Mouse (Mus musculus) induced T-regulatory cell, adult 2 months (primary cell): Measurements from ENCODE around the gene Taok1.
"Not testable (repeated sequence)": the region's sequence is repeated elsewhere in the genome, so short reads cannot be mapped to it uniquely, and the experiment has no call there.

Source experiments
- DNase-seq: peaks from one replicate; pipeline ENCODE4 v3.0.0-alpha.2; 2012; ENCODE audit warnings: low read depth

Taok1 gene

DNA sequence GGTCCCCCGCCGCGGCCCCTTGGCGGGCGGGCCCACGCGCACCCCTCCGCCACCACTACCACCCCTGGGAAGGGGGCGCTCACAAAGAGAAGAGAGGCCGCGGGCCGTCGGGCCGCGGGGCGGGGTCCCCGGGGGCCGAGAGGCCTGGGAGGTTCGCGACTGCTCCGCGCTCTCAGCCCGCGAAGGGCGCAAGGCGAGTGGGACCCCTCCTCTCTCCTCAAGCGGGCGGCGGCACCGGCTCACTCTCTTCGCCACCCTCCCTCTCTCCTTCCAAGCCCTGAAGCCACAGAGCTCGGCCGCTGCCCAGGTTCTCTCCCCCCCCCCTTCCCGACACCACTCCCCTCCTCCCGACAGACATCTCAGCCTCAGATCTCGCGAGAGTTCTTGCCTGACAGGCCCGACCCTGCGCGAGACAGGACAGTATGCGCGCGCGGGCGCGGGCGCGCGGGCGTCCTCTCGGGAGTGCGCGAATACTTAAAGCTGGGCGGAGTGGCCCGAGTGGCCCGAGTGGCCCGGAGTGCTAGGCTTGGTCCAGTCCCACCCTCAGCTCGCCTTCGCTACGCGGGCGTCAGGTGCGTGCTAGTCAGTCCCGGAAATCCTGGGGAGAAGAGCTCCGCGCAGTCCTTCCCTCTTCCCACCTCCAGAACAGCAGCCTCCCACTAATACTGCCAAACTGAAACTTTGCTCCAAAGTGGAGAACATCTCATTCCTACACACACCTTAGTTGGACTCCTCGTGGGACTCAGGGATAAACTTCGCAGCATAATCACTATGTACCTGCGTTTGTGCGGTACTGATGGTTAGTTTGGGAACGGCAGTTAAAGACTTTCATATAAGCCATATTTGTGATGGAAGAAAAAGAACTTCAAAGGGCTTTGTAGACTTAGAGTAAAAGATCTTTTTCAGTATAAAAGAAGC lies at the start of gene Taok1:
Taok1 (minus strand) TSS at position 278 of the 918 bp plus-strand sequence.
- DNase-seq: peak; percentile 98

DNA sequence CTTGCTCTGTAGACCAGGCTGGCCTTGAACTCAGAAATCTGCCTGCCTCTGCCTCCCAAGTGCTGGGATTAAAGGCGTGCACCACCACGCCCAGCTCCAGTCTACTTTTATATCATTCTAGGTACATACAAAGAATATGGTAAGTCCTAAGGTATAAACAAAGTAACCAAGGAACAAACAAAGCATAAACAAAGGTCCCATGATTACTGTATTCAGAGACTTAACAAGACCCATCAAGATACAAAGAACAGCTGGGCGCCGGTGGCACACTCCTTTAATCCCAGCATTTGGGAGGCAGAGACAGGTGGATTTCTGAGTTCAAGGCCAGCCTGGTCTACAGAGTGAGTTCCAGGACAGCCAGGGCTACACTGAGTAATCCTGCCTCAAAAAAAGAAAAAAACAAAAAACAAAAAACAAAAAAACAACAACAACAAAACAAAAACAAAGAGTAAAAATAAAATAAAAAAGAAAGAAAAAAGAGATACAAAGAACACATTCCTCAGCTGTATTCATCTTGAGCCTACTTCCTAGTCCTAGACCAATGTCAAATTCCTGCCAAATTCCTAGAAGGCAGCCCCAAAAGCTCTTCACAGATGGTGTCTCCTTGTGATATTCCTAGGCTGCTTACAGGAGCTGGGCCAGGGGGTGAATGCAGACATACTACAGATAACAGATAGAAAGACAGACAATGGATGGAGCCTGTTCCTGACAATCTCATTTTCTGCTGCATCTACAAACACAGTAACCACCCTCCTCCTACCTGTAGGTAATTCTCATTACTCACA lies 46.0 kb upstream of the Taok1 start:
- DNase-seq: not testable (repeated sequence)

DNA sequence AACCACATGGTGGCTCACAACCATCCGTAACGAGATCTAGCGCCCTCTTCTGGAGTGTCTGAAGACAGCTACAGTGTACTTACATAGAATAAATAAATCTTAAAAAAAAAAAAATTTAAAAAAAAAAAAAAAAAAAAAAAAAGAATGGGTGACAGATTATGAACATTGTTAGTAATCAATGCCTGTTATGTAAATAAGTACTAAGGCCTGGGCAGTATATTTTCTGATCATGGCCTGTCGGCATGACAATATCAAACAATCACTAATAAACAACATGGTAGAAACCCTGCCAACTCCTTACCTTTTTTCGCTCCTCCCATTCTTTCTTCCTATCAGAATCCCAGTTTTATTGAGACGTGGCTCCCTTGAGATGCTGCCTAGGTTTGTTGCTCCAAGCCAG lies 44.9 kb upstream of the Taok1 start:
- no peak for DNase-seq

DNA sequence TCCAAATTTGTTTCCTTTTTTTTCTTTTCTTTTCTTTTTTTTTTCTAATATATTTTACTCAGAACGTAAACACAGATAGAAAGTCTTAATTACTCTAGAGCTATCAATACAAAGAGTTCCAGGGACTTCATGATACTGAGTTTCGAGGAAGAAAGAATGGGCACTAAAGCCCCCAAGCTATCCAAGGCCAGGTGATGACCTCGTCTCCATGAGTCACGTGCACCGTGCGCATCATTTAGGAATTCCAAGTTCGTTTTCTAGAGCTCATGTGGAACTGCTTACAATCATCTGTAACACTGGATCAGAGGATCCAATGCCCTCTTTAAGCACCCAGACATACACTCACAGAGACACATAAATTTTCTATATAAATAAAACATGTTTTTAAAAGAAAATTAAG lies 41.3 kb upstream of the Taok1 start:
- no peak for DNase-seq

DNA sequence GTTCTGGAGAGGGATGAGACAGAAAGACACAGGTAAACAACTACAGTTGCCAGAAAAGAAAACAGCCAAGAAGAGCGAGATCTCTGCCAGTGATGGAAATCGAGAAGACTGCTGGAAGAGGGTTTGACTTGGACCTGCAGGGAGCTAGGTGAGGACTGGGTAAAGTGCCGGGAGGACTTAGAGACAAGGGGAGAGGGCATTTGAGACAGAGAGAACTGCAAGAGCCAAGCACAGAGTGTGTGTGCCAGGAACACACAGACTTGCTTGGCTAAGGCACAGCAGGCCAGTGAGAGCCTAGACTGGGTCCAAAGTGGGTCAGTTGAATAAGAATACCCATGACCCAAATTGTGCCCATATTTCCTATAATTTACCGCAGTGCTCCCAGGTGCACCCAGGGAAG lies 37.9 kb upstream of the Taok1 start:
- no peak for DNase-seq

DNA sequence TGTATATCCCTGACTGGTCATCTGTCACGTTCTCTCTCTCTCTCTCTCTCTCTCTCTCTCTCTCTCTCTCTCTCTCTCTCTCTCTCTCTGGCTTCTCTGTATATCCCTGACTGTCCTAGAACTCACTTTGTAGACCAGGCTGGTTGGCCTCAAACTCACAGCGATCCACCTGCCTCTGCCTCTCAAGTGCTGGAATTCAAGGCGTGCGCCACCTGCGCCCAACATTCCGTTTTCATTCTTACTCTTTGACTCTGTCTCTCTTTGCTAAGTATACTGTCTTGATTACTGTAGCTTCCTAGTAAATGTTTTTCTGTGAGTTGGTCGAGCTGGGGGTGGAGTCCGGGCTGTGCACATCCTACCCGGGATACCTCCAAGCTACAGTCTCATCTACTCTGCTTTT lies 33.8 kb upstream of the Taok1 start:
- DNase-seq: no peak

DNA sequence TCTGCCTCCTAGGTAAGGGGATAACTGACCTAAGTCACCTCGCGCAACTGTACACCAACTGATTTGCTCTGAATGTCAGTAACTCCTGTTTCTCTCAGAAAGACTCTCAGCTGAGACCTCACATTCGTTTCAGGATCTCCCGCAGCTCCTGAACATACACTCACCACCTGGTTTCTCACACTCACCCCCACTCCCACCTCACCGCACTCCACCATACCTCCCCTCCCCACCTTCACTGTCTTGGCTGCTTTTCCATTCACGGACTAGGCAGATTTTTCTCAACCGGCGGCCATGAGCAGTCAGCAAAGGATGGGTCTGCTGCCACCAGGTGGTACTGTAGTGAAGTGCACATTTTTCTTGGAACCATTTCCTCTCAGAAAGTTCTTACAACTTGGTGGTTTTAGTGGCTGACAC lies 22.6 kb upstream of the Taok1 start:
- DNase-seq: peak; percentile 93

DNA sequence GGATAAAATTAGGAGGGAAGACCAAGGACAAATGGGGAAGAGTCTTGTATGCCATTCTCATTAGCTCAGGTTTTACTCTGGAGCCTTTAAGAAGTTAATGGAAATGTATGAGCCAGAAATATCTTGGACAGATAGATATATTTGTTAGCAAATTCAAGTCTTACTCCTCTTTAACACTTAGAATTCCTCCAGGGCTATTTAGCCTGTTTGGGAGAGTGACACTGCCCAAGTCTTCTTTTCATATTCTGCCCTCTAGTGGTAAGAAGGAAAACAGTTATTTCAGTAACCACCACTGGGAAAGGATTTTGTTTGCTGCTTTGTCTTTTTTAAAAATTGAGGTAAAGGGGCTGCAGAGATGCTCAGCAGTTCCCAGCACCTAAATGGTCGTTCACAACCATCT lies 21.9 kb upstream of the Taok1 start:
- DNase-seq: peak; percentile 73

DNA sequence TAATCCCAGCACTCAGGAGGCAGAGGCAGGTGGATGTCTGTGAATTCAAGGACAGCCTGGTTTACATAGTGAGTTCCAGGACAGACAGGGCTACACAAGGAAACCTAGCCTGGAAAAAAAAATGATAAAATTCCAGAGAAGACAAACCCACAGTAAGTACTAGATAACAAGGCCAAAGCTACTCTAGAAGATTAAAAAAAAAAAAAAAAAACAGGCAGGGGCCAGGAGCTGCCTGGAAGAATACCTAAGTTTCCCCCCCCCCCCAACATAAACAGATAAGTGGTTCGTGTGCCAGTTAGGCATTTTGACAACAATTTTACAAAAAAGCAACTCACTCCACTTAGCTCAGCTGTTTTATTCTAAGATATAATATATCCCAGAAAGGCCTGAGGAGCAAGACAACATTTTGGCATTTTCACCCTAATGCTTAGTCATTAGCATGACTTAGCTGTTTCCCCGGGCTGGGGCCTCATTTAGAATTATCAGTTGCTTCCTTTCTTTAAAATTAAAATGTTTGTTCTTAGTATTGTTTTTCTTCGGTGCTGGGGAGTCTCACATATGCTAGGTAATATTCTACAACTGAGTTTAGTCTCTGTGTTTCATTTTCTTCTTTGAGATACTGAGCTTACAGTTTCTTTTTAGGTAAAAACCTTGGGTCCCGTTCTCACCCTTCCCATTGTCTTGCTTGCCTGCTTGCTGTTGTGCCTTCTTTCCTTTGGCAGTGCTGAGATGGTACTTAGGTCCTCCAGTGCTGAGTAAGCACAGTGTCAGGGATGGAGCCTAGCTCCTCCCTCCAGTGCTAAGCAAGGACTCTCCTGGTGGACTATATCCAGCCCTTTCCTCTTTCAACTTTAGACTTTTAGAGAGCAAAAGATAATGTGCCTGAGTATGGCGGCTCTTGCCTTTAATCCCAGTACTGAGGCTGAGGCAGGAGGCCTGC lies 19.3 kb upstream of the Taok1 start:
- DNase-seq: no peak

DNA sequence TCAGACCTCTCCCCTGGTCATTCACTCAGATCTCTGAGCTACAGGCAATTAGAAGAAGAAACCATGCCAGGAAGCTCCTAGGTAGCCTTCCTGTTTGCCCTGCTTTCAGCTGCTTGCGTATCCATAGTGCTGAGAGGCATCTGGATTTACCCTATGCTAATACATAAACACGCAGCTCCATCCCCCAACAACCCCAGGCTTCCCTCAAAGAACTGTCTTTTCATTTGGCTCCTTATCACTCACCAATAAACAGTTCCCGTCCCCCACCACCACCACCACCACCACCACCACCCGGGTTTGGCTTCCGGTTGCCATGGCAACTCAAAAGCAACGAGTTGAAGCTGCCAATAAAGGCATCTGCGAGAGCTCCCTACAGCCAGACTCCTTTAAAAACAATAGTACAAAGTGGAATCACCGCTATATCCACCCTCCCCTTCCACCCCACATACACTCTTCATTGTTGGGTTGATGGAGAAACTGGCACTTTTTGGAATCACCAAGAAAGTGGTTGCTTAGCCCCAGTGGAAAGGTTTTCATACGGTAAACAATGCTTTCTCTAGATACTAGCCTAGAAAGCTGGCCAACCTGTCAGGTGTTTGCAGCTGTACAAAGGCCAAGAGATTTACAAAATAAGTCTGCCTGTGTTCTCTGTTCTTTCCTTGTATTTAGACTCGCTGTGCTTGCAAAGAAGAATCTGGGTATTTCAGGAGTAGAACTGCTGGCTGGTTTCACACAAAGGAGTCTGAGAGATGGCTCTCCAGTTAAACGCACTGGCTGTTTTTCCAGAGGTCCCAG lies 17.6 kb upstream of the Taok1 start:
- peak; percentile 90 for DNase-seq

DNA sequence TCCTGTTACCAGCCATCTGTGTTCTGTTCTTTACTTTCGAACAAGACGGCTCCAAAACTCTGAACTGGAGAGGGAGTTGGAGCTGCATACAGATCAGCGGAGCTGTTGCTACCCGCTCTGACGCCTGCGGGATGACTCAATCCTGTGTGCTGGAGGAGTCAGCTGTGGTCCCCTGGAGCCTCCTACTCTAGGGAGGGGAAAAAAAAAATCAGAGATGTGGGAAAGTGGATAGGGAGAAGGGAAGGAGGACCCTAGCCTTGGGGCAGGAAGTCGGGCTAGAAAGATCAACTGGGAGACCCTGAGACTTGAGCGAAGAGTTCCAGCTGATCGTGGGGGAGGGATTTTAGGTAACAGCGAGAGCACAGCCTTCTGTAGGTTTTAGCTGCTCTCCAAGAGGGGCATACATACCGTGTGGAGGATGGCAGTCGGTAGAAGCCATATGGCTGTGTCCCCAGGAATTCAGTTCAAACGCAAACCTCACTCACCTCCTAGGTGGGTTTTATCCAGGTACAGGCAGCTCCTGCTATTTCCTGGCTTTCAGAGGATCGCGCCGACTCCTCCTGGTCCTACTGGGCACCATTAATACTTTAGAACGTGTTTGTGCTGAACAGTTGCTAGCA lies 16.9 kb upstream of the Taok1 start:
- DNase-seq: no peak

DNA sequence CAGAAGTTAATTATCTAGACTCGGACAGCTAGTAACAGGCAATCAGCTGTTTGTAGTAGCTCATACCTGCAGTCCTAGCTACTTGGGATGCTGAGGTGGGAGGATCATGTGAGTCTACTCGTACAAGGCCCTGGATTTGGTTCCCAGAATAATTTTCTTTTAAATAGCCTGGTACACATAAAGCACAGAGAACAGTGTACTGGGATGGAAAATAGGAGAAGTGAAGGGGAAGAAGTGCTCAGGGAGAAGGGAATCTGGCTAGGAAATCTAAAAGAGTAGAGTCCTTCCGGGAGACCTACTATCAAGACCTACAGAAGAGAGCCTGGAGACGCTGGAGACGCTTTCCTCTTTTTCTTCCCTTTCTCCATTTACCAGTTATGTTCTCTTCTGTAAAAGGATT lies 16.4 kb upstream of the Taok1 start:
- no peak for DNase-seq

DNA sequence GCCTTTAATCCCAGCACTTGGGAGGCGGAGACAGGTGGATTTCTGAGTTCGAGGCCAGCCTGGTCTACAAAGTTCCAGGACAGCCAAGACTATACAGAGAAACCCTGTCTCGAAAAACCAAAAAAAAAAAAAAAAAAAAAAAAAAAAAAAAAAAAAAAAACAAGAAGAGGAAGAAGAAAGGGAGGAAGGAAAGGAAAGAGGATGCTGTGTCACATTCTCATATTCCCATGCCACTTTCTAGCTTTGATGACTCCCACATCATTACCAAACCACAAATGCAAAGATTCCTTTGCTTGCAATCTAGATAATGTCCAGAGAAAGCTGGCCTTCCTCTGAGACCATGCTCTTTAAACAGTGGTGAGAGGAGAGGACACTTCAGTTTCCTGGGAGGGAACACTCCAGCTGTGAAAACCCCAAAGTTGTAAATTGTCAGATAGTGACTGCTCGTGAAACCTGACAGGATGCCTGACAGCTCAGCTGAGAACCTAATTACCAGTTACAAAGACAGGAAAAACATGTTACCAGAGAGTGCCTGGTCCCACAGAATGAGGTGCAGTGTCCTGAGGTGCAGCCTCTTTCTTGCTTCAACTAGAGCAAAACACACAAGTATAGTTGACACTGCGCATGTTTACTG lies 14.4 kb upstream of the Taok1 start:
- DNase-seq: peak; percentile 44

DNA sequence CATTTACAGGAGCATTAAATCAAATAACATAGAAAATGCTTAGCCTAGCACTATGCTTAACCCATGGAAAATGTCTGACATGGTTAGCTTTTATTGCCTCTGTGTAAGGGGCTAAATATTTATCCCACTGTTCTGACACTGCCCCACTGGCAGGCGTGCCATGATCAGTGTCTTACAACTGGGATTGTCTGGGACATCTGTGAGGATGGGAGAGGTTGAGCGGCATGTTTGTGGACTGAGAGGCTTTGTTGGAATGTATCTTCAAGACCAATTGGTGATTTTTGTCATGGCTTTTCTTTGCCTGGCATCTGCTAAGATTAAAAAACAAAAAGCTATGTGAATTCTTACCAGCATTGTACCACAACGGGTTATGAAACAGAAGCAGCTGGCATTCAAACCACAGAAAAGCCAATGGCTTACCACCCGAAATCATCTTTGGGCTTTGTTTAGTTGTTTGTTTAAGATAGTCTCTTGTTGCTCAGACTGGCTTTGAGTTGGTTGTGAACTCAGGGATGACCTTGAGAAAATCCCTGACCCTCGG lies 7.5 kb upstream of the Taok1 start:
- DNase-seq: no peak

DNA sequence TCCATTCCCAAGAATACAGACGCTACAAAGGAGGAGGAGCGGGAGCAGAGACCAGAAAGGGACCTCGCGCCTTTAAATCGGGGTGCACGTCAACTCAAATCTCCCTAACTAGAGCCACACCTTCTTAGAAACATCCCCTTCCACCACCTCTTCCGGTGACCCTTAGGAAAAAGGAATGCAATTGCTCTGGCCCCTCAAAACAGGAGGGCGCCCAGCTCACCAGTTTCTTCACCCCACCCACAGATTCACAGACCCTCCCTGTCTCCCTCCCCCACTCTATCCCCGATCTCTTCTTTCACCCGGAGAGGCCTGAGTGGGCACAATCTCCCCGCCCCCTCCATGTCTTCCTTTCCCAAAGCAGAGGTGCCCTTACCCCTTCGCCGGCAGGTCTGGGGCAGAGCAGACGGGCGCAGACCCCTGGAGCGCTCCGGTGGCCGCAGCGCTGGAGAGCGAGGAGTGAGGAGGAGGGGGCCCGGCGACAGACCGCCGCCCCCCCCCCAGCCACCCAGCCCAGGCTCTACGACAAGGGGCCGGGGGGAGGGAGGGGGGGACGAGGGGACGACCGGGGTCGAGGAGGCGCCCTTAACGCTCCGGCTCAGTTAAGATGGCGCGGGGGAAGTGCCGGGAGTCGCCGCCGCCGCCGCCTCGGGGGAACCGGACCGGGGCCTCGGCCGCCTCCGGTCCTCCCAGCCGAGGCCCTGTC lies 629 bp downstream of the Taok1 start:
- peak; percentile 78 for DNase-seq

DNA sequence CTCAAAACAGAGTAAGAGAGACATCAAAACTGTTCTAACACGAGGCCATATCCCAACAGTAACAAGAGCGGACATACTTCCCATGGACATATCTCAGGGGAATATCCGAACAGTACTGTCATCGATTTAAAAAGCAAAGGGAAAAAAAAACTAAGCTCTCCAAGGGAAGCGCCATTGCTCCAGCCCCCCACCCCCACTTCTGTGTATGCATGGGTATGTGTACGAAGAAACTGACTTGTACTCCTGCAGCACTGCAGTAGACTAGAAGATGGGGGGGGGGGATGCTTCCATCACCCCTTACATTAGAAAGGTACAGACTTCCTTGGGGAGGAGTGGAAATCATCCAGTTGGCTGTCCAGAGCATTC lies 1.2 kb downstream of the Taok1 start:
- DNase-seq: no peak

DNA sequence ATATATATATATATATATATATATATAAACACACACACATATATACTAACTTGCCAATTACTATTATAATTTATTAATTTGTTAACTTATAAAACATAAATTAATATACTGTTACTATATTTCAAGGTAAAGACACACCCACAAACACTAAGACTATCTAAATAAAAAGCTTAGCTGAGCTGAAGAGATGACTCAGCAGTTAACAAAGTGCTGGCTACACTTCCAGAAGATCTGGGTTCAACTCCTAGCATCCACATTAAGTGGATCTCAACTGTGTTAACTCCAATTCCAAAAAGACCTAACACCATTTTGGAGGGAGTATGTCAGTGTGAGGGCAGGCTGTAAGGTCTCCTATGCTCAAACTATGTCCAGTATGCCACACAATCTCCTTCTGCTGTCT lies 10.3 kb downstream of the Taok1 start:
- no peak for DNase-seq

DNA sequence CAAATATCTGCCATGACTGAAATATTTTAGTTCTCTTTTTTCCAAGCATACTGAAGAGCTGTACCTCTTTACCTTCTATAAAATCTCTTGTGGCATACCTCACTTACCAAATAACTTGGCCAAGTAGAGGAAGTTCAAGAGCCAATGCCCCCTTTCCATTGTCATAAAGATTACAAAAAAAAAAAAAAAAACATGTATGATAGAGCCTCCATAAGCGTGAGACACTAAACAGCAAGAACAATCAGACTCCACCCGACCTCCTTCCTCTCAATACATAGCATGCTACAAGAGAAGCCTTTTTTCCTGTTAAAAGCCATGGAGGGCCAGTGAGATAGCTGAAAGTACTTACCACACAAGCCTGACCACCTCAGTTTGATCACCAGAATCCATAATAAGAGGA lies 16.2 kb downstream of the Taok1 start:
- no peak for DNase-seq

DNA sequence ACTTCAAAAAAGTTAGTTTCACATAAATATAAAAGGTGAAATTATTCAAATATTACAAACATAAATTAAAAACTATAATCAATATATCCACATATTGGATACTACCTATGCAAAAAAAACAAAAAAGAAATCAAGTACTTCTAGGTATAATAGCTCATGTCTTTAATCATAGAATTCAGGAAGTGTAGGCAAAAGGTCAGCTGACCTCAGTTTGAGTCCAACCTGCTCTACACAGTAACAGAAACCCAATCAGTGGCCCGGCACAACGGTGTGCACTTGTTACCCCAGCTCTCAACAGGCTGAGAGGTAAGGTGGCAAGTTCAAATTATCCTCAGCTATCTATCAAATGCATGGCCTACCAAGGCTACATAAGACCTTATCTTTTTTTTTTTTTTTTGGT lies 16.8 kb downstream of the Taok1 start:
- DNase-seq: no peak

DNA sequence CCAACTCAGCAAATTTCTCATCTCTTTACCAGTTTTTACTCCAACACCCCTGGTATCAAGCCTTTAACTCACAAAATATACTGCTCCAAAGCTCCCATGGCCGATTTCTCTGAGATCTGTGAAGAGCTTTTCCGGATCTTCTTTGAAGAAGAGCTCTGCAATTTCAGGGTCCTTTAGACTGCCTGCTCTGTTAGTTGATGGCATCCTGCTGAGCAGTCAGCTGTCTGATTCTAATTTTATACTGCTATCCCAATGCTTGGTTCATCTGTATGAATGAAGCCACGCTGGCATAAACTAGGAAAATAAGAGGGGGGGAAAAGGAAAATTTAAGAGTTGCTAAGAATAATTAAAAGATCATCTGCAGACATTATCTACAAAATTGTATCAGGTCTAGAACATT lies 22.4 kb downstream of the Taok1 start:
- no peak for DNase-seq
